Mouse (Mus musculus): ENCODE measurements around the gene Hnrnph3.
"Not testable (repeated sequence)": the region's sequence is repeated elsewhere in the genome, so short reads cannot be mapped to it uniquely, and the experiment has no call there.

Hnrnph3 gene

GRCm38 (mm10) chr10:63023749-63024579, at the start of gene Hnrnph3, which contains the start of gene Pbld2:
Gene Hnrnph3, minus strand, starts transcription at chr10:63024217.
Gene Pbld2, plus strand, starts transcription at chr10:63024315.
- peak; percentile 97 for DNase-seq (ENCODE audit: low spot score)

GRCm38 (mm10) chr10:63065988-63066387, 42.0 kb upstream of the Hnrnph3 start:
- DNase-seq (ENCODE audit: low spot score): peak; percentile 86

DNA sequence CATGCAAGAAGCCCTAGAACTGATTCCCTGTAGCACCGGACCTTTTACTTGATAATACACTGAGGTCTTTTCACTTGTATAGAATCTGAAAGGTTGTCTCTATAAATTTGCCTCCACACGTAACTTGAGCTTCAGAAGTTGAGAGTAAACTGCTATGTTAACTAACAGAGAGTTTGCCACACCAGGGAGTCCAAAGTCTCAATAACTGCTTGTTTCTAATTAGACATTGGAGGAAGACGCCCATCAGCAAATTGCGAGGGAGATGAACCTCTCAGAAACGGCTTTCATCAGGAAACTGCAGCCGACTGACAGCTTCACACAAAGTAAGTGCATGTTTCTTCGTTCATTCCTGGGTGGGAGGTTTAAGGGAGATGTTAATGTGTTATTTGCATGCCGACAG, 41.5 kb upstream of the Hnrnph3 start:
- DNase-seq (ENCODE audit: low spot score): no peak

DNA sequence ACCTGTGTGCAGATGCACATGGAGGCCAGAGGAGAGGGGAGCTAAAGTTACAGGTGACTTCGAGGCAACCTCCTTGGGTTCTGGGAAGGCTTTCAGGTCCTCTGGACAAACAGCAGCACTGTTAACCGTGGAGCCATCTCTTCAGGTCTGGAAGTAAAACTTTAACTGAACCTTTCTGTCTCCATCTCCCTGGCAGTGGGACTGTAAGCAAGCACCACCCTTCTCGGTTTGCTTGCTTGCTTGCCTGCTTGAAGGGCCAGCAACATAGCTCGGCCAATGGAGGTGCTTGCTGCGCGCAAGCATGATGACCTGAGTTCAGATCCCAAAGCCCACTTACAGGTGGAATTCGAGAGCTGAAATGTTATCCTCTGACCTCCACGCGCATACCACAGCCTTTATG, 40.5 kb upstream of the Hnrnph3 start:
- DNase-seq (ENCODE audit: low spot score): no peak

- no peak for DNase-seq (ENCODE audit: low spot score)
These were observed 39.3 kb upstream of the Hnrnph3 start for GRCm38 (mm10) chr10:63063365-63063764.

GRCm38 (mm10) chr10:63062696-63063095, 38.7 kb upstream of the Hnrnph3 start:
- no peak for DNase-seq (ENCODE audit: low spot score)

DNA sequence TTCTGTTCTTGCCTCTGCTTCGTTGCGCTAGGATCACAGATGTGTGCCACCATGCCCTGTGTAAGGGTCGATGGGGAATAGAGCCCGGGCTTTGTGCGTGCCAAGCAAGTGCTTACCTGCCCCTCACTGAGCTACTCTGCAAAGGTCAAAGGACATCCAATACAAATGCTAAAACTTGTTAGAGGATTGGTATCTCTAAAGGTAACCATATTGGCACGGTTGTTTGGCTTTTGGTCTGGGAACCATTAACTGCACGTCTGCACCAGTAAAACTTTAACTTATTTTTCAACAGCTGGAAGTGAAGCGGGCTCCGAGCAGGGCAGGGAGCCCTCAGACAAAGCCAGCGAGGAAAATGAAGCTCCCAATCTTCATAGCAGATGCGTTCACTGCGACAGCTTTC, 37.2 kb upstream of the Hnrnph3 start:
- DNase-seq (ENCODE audit: low spot score): no peak

- peak; percentile 70 for DNase-seq (ENCODE audit: low spot score)
These were observed 36.4 kb upstream of the Hnrnph3 start for GRCm38 (mm10) chr10:63060406-63060805.

DNA sequence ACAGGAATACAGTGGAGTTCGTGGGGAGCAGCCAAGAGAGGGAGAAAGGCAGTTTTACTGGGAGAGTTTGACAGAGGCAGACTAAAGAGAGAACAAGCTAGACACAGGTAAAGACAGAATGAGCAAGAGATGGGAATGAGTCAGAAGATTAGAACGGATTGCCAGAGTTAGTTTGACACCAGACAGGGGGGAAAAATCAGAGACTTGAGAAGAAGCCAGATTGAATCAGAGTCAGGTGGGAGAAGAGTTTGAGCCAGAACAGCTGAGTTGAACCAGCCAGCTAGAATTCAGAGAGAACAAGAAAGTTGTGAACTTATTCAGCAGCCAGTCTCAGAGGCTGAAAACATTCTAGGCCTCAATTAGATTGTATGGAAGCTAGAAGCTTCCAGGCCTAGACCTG, 35.8 kb upstream of the Hnrnph3 start, which contains the start of gene Pbld1:
Pbld1 (plus strand) TSS at position 301 of the 400 bp plus-strand sequence.
- DNase-seq (ENCODE audit: low spot score): no peak

DNA sequence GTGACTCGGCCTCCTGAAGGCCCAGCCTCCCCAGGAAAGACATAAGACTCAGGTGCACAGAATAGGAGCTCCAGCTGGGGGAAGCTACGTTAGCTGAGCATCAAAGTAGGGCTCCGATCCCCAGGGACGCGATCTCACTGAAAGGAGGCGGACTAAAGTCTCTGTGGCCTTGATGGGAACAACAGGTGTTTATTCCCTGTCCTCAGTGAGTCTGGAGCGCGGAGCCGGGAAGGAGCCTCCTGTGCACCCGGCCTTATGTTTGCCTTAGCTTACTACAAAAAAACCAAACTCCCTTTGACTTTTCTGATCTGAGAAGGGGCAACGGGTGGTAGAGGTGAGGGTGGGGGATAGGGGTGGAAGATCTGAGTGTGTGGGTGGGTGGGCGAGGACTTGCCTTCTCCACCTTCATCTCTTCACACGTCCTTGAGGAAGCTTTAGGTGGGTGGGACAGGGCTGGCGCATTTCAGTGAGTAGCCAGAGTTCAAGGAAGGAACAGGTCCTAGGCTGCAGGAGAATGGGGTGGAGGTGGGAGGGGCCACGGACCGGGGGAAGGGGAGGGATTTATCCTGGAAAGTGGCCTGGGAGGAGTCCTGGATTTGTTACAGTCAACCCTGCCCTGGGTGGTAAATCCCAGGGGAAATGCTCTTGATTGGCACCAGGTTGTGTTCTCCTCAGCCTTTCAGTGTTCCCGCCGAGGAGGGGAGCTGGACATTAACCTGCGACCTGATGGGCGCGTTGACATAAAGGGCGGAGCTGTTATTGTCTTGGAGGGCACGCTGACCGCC, 33.1 kb upstream of the Hnrnph3 start:
- peak; percentile 41 for DNase-seq (ENCODE audit: low spot score)

GRCm38 (mm10) chr10:63054586-63054985, 30.6 kb upstream of the Hnrnph3 start:
- no peak for DNase-seq (ENCODE audit: low spot score)

DNA sequence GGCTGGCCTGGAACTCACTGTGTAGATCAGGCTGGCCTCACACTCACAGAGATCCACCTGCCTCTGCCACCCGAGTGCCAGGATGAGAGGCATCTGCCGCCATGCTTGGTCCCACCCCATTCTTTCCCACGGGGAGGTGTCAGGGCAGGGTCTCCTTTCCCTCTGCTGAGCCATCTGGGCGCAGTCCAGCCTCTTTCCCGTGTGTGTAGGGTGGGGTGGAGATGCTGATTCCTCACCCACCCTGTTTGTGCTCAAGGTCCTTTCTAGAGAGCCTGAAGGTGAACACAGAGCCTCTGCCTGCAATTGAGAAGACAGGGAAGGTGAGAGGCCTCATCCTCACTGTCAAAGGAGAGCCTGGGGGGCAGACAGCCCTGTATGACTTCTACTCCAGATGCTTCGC, 30.1 kb upstream of the Hnrnph3 start:
- not testable (repeated sequence) for DNase-seq (ENCODE audit: low spot score)

DNA sequence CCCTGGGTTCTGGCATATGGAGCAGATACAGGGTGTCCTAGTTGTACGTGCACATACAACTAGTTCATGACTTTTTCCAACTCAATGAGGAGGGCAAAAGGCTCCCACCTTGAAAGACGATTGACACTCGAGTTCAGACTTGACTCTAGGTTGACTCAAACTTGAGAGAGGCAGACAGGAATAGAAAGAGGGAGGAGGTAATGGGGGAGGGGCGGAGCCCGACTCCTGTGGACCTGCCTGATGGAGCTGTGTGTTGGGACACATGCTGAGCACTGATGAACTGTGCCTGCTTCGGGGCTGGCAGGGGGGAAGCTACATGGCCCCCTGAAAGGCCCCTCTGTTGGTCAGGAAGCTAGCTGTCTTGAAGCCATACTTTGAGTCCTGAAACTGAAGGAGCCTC, 29.0 kb upstream of the Hnrnph3 start:
- no peak for DNase-seq (ENCODE audit: low spot score)

DNA sequence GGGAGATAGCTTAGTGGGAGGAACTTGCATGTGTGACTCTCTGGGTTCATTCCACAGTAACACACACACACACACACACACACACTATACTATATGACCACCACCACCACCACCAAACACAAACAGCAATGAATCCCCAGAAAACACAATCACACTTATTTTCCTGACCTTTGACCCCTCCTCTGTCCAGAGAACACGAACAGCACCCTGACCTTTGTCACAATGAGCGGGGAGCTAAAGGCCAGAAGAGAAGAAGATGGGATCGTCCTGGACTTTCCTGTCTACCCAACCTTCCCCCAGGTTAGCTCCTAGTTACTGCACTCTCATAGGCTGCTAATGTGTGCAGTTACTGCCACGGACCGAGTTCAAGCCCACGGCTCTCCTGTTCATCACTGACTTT, 28.0 kb upstream of the Hnrnph3 start:
- DNase-seq (ENCODE audit: low spot score): no peak

GRCm38 (mm10) chr10:63051267-63051666, 27.2 kb upstream of the Hnrnph3 start:
- no peak for DNase-seq (ENCODE audit: low spot score)

DNA sequence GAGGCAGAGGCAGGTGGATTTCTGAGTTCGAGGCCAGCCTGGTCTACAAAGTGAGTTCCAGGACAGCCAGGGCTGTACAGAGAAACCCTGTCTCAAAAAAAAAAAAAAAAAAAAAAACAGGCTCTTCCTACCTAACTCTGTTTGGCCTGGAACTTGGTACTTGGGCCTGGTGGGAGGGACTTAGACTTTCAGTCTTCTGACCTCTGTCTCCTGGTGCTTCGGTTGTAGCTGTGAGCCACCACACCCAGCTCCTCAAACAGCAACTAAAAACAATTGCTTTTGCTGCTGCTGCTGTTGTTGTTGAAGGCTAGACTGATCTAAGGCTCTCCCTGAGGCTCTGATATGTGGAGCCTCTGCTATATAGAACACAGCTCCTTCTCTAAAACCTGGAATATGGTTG, 25.1 kb upstream of the Hnrnph3 start:
- DNase-seq (ENCODE audit: low spot score): no peak

DNA sequence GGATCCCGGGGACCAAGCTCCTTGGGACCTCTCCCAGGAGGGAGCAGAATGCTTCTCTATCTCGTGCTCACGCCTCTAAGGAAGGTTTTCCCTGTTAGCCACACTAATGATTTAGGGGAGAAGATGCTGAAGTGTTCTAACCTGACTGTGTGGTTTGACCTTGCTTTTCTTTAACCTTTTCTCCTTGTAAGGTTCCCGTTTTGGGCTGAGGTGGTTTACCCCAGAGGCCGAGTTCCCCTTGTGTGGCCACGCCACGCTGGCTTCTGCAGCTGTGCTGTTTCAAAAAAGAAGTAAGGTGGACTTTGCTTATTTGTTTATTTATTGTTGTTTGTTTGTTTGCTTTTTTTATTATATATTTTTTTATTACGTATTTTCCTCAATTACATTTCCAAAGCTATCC, 23.7 kb upstream of the Hnrnph3 start:
- no peak for DNase-seq (ENCODE audit: low spot score)

DNA sequence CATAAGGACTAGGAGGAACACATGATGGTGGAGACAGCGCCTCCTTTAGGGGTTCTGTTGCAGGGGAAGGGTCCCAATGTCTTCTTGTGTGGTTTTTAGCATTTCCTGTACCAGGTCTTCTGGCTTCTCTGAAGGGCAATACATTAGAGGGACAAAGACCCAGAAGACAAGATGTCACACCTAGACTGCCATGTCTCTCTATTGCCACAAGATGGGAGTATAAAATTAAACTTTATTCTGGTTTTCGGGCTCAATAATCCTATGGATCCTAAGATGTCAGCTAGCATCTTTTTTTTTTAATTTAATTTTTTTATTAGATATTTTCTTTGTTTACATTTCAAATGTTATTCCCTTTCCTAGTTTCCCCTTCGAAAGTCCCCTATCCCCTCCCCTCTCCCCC, 19.1 kb upstream of the Hnrnph3 start:
- no peak for DNase-seq (ENCODE audit: low spot score)

DNA sequence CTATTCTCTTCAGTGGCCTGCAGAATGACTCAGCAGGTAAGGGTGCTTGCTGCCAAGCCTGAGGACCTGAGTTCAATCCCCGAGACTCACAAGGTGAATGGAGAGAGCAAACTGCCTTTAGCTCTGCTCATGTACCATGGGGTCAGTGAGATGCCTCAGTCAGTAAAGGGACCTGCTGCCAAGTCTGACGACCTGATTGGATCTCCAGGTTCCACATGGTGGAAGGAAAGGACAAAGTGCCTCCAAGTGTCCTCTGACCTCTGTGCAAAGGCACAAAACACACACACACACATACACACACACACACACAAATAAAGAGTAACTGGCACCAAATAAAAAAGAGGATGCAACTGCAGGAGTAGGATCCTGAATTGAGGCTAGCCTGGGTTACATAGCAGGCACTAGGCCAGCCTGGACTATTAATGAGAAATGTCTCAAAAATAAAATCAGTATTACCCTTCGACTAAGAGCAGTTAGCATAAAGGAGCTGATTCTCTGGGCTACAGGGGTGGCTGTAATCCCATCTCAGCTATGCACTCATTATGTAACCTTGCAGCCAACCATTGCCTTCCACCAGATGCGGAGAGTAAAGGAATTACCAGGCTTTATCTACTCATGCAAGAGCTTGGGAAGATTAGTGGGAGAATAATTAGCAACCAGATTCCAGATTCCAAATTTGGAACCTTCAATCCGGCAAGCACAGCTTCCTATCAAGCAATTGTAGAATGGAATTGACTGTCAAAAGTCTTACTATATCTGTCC, 16.0 kb upstream of the Hnrnph3 start:
- DNase-seq (ENCODE audit: low spot score): no peak

- no peak for DNase-seq (ENCODE audit: low spot score)
These were observed 14.7 kb upstream of the Hnrnph3 start for GRCm38 (mm10) chr10:63038571-63039320.

DNA sequence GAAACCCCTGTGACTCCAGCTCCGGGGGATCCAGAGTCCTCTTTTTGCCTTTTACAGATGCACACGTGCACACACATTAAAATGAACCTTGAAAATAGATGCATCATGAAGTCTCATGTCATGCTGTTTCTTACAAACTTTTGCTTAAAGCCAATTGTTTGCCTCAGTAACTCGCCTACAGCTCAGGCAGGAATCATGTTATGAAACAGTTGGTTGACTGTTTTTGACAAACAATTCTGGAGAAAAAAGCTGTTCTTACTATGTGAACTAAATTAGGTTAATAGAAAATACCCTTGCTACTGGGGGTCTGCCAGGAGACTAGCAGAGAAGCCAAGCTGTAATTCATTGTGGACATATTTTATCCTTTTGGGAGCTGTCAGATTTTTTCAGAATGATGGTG, 8.9 kb upstream of the Hnrnph3 start:
- no peak for DNase-seq (ENCODE audit: low spot score)

DNA sequence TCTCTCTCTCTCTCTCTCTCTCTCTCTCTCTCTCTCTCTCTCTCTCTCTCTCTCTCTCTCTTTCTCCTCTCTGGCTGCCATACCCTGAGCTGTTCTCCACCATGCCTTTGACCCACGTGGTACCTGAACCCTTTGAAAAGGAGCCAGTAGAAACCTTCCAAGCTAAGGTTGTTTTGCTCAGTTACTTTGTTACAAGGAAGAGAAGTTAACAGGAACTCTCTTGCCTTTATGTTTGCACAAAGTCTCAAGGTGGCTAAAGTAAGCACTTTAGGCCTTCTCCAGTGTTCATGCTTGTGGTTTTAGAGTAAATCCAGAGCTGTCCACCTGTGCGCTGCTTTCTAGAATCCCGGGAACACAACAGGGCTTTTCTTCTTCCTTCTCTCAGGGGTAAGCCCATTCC, 8.2 kb upstream of the Hnrnph3 start:
- DNase-seq (ENCODE audit: low spot score): peak; percentile 84
